Comparison of ENCODE assay signal across 8 mouse cellular contexts in the genomic region with DNA sequence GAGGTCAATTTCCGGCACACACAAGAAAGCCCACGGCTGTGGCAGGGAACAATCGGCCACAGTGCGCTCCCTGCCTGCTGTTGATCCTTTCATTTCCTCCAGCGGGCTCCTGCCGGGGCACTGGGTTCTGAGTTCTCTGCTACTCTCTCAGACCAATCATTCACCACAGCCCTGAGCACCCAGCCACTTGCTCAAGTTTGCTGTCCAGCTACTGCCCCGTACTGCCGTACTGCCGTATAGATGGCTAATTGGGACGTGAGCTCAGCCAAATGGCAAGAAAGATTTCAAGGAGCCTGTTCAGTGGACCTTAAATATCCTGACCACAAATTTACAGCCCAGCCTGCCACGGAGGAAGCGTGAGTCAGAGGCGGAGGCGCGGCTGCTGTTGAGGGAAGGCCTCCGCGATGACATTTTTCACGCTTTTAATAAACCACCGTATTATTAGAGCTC. TPM values are rescaled to one million over a fixed set of nuclear protein-coding genes. Genes with fewer than 3 reads are reported as not detected.
DNase-seq lines count a peak whose midpoint lies in the region; ATAC-seq and TF ChIP-seq lines count a peak whose summit lies in the region.

No protein-coding gene starts in this region.

- DNase-seq in liver, adult 2 months (ENCODE audit: extremely low read depth, low read depth, low spot score): no peak
- DNase-seq in liver: no peak
- peak; percentile 36 to 47 for DNase-seq in adrenal gland, postnatal 36 days
- DNase-seq in forebrain, embryonic 14.5 days (ENCODE audit: low spot score): peak; percentile 50
- peak; percentile 29 for DNase-seq in hindbrain, embryonic 14.5 days (ENCODE audit: low spot score)
- DNase-seq in left cerebral cortex, postnatal 25 days (ENCODE audit: low spot score in 2 of 2): peak; percentile 8 to 32
- DNase-seq in midbrain, embryonic 11.5 days (ENCODE audit: low spot score, missing footprints): peak; percentile 98
- DNase-seq in thymus, postnatal 4 days: no peak

- no peaks in the 10 kb centered on the region for H3K4me1 ChIP-seq in liver, adult 2 months (ENCODE audit: control insufficient read depth, insufficient read depth, low read length)
- H3K4me1 ChIP-seq in forebrain, embryonic 14.5 days (ENCODE audit: control insufficient read depth, insufficient read depth, low read length): peaks cover 9% of the 10 kb centered on the region; the same call in 1 of the 2 replicates
- peaks cover 10% of the 10 kb centered on the region; the same call in 1 of the 2 replicates for H3K4me1 ChIP-seq in hindbrain, embryonic 14.5 days (replicated peaks; ENCODE audit: control insufficient read depth, insufficient read depth, low read length)
- peaks cover 12% of the 10 kb centered on the region; the same call in 1 of the 2 replicates for H3K4me1 ChIP-seq in midbrain, embryonic 11.5 days (ENCODE audit: control insufficient read depth, insufficient read depth, low read length)

- no peak overlapping the region for H3K27ac ChIP-seq in liver, adult 2 months (replicated peaks; ENCODE audit: insufficient read depth, low read depth, low read length)
- H3K27ac ChIP-seq in forebrain, embryonic 14.5 days (ENCODE audit: low read depth, low read length): no peak overlapping the region
- no peak overlapping the region for H3K27ac ChIP-seq in hindbrain, embryonic 14.5 days
- no peak overlapping the region for H3K27ac ChIP-seq in midbrain, embryonic 11.5 days (ENCODE audit: low read depth, low read length)

- peak overlapping the region; percentile 39 for H3K4me2 ChIP-seq in forebrain, embryonic 14.5 days (ENCODE audit: low read length)
- peak overlapping the region; percentile 17 for H3K4me2 ChIP-seq in hindbrain, embryonic 14.5 days (replicated peaks)
- peak overlapping the region; percentile 36 for H3K4me2 ChIP-seq in midbrain, embryonic 11.5 days

- H3K27me3 ChIP-seq in liver, adult 2 months (ENCODE audit: control insufficient read depth, insufficient read depth, low read length): peaks cover 12% of the 10 kb centered on the region
- peaks cover 46% of the 10 kb centered on the region for H3K27me3 ChIP-seq in forebrain, embryonic 14.5 days (replicated peaks; ENCODE audit: control insufficient read depth, insufficient read depth, low read length)
- peaks cover 45% of the 10 kb centered on the region for H3K27me3 ChIP-seq in hindbrain, embryonic 14.5 days (ENCODE audit: control insufficient read depth, insufficient read depth, low read length)
- H3K27me3 ChIP-seq in midbrain, embryonic 11.5 days (ENCODE audit: control insufficient read depth, insufficient read depth, low read length): peaks cover 38% of the 10 kb centered on the region

- ATAC-seq in forebrain, embryonic 14.5 days: no peak
- no peak for ATAC-seq in hindbrain, embryonic 14.5 days (ENCODE audit: low FRiP score)
- no peak for ATAC-seq in midbrain, embryonic 11.5 days (ENCODE audit: low FRiP score)

- H3K9me3 ChIP-seq in forebrain, embryonic 14.5 days (replicated peaks; ENCODE audit: control insufficient read depth, low read length): no peaks in the 10 kb centered on the region
- no peaks in the 10 kb centered on the region for H3K9me3 ChIP-seq in hindbrain, embryonic 14.5 days (ENCODE audit: control insufficient read depth, low read length)
- H3K9me3 ChIP-seq in midbrain, embryonic 11.5 days (ENCODE audit: control insufficient read depth, low read length): no peaks in the 10 kb centered on the region

- no peak for TF ChIP-seq POLR2A in liver, adult 2 months (IDR thresholded peaks at IDR 0.05; ENCODE audit: extremely low read depth, insufficient read depth, low read length)

- TF ChIP-seq CTCF in liver, adult 2 months (IDR thresholded peaks at IDR 0.05; ENCODE audit: low read depth, low read length): no peak

- H3K9ac ChIP-seq in liver, adult 2 months (ENCODE audit: low read depth, low read length): peak overlapping the region; percentile 62; the same call in 1 of the 2 replicates
- H3K9ac ChIP-seq in forebrain, embryonic 14.5 days (ENCODE audit: low read length): no peak overlapping the region
- no peak overlapping the region for H3K9ac ChIP-seq in hindbrain, embryonic 14.5 days
- no peak overlapping the region; the same call in 1 of the 2 replicates for H3K9ac ChIP-seq in midbrain, embryonic 11.5 days (ENCODE audit: low read length)

- H3K4me3 ChIP-seq in liver, adult 2 months (ENCODE audit: insufficient read depth, low read depth, low read length): no peak overlapping the region; the same call in 1 of the 2 replicates
- H3K4me3 ChIP-seq in forebrain, embryonic 14.5 days (ENCODE audit: low read depth, low read length): no peak overlapping the region
- H3K4me3 ChIP-seq in hindbrain, embryonic 14.5 days (replicated peaks; ENCODE audit: low read length): 0 out of 2 replicates have a peak overlapping the region, but pooled peaks have one; percentile 4
- H3K4me3 ChIP-seq in midbrain, embryonic 11.5 days (ENCODE audit: low read depth, low read length): peak overlapping the region; percentile 21

- intact Hi-C loops in left cerebral cortex, postnatal 25 days (cut with DNase I): no loop called here

- no peaks in the 10 kb centered on the region for H3K79me2 ChIP-seq in liver, adult 2 months (ENCODE audit: control insufficient read depth, insufficient read depth, low read length)

- WGBS in liver, adult 2 months: 23% methylated on average over 19 of the region's 19 CpGs
- 6% methylated on average over 19 of the region's 19 CpGs for WGBS in forebrain, embryonic 14.5 days
- 7% methylated on average over 19 of the region's 19 CpGs for WGBS in hindbrain, embryonic 14.5 days
- WGBS in midbrain, embryonic 11.5 days: 14% methylated on average over 19 of the region's 19 CpGs

- no peaks in the 10 kb centered on the region for H3K36me3 ChIP-seq in liver, adult 2 months (ENCODE audit: control insufficient read depth, insufficient read depth, low read length)
- H3K36me3 ChIP-seq in forebrain, embryonic 14.5 days (ENCODE audit: control insufficient read depth, insufficient read depth, low read length): no peaks in the 10 kb centered on the region
- H3K36me3 ChIP-seq in hindbrain, embryonic 14.5 days (replicated peaks; ENCODE audit: control insufficient read depth, insufficient read depth): no peaks in the 10 kb centered on the region
- no peaks in the 10 kb centered on the region for H3K36me3 ChIP-seq in midbrain, embryonic 11.5 days (ENCODE audit: control insufficient read depth, insufficient read depth, low read length)

RNA-seq across cellular contexts. Expression of a gene that starts 39.1 kb away (rescaled TPM):
- total RNA-seq in liver, adult 2 months (2014; rRNA removed): not detected in 2 replicates
- polyA plus RNA-seq in liver, adult 2 months (2012; rRNA removed): 0.02 TPM in 1 of 2 replicates, not detected in the other
- not detected for total RNA-seq in adrenal gland, postnatal 36 days (2021)
- 0.11 and 0.13 TPM in 2 replicates for polyA plus RNA-seq in forebrain, embryonic 14.5 days (2014; fragmentation: Nextera tagmentation; extraction: Ambion mirVana)
- polyA plus RNA-seq in hindbrain, embryonic 14.5 days (2014; fragmentation: Nextera tagmentation; extraction: Ambion mirVana): 0.23 and 0.25 TPM in 2 replicates
- total RNA-seq in left cerebral cortex, postnatal 25 days (2021): under 1 TPM; 0.23 to 0.32 TPM
- polyA plus RNA-seq in midbrain, embryonic 11.5 days (2014; fragmentation: Nextera tagmentation; extraction: Ambion mirVana): 0.04 and 0.19 TPM in 2 replicates

Comparison
In these comparisons a context has a peak if more than half of its experiments do, and no peak if none do; other contexts are left out.
1. DNase-seq: peak in adrenal gland, postnatal 36 days (2 of 2), forebrain, embryonic 14.5 days (single experiment), hindbrain, embryonic 14.5 days (single experiment), left cerebral cortex, postnatal 25 days (2 of 2) and midbrain, embryonic 11.5 days (single experiment); none in liver, adult 2 months (single experiment), liver (single experiment) and thymus, postnatal 4 days (single experiment).
2. H3K4me3 ChIP-seq: peak in hindbrain, embryonic 14.5 days (single experiment) and midbrain, embryonic 11.5 days (single experiment); none in liver, adult 2 months (single experiment) and forebrain, embryonic 14.5 days (single experiment).
3. Peak in every context shown above with its lines, with median percentiles within 50 percentile points of each other: H3K4me2 ChIP-seq.